Mouse (Mus musculus) forebrain, embryonic 14.5 days (tissue): ENCODE measurements around the gene Dexi. TPM values are rescaled to one million over a fixed set of nuclear protein-coding genes. Genes with fewer than 3 reads are reported as not detected.

Source experiments
- ATAC-seq: fragments of 200-750 bp; cut with Nextera tagmentation; 2 replicates; pipeline ENCODE4 v1.8.0; 2017; ENCODE audit warnings: mild to moderate bottlenecking, moderate library complexity
- DNase-seq: peaks from one replicate; pipeline ENCODE4 v3.0.0-alpha.2; 2015; ENCODE audit warnings: low spot score
- H3K27ac ChIP-seq: fragments of 300-500 bp; sonication (generic); 2 replicates; pipeline ENCODE4 v1.5.1; 2014; ENCODE audit warnings: low read depth, mild to moderate bottlenecking, control low read depth, low read length, moderate library complexity
- H3K27me3 ChIP-seq: fragments of 300-500 bp; sonication (generic); replicated peaks from 2 replicates; pipeline ENCODE4 v1.6.1; 2014; ENCODE audit warnings: low read length, control low read depth, mixed read lengths; ENCODE audit not compliant: control insufficient read depth, insufficient read depth
- H3K36me3 ChIP-seq: fragments of 300-500 bp; sonication (generic); 2 replicates; pipeline ENCODE4 v1.6.1; 2014; ENCODE audit warnings: low read length, control low read depth; ENCODE audit not compliant: control insufficient read depth, insufficient read depth
- H3K4me1 ChIP-seq: fragments of 300-500 bp; sonication (generic); 2 replicates; pipeline ENCODE4 v1.6.1; 2014; ENCODE audit warnings: antibody characterized with exemption, low read length, control low read depth; ENCODE audit not compliant: control insufficient read depth, insufficient read depth
- H3K4me2 ChIP-seq: fragments of 300-500 bp; sonication (generic); 2 replicates; pipeline ENCODE4 v1.6.1; 2014; ENCODE audit warnings: mild to moderate bottlenecking, control low read depth, low read length
- H3K4me3 ChIP-seq: fragments of 300-500 bp; sonication (generic); 2 replicates; pipeline ENCODE4 v1.5.1; 2014; ENCODE audit warnings: low read depth, low read length, control low read depth
- H3K9ac ChIP-seq: fragments of 300-500 bp; sonication (generic); 2 replicates; pipeline ENCODE4 v1.6.1; 2014; ENCODE audit warnings: mild to moderate bottlenecking, low read length, control low read depth, moderate library complexity
- H3K9me3 ChIP-seq: fragments of 300-500 bp; sonication (generic); replicated peaks from 2 replicates; pipeline ENCODE4 v1.6.1; 2016; ENCODE audit warnings: low read length, control low read depth, mixed read lengths; ENCODE audit not compliant: control insufficient read depth
- WGBS: fragments of 180-500 bp; shearing (Covaris S2); extraction: QIAGEN DNeasy Blood & Tissue Kit; methylation state at CpG from one replicate; pipeline ENCODE4 v1.1.7; 2014; 5-methylcytosine and 5-hydroxymethylcytosine counted together
- polyA plus RNA-seq: library from polyadenylated mRNA; unstranded; fragments of >200 nt; fragmentation: Nextera tagmentation; extraction: Ambion mirVana; gene quantifications from 2 replicates; pipeline ENCODE4 v1.2.1, GENCODE M21; 2014

Gene Dexi
- polyA plus RNA-seq, 1 experiment from 2014 or later = 21.6 TPM

DNA sequence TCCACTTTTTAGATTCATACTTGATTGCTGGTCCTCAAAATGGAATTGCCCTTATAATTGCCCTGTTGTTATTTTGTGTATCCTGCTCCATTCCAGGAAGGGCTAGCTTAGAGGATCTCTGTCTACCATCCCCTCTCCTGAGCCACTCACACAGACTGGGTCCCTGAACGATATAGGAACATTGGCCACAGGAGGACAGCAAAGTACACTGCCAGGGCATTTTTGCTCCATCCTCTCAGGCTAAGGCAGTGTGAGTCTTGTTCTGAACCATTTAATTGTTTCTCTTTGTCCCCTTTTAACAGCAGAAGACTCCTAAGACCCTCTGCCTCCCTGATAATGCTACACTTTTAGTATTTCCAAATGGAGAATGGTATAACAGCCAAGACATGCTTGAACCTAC, 27.9 kb upstream of the Dexi start:
- no peak overlapping the region for H3K27ac ChIP-seq
- H3K4me1 ChIP-seq = no peaks in the 10 kb centered on the region
- H3K4me3 ChIP-seq = no peak overlapping the region
- peaks cover 52% of the 10 kb centered on the region for H3K36me3 ChIP-seq
- H3K27me3 ChIP-seq = no peaks in the 10 kb centered on the region
- DNase-seq (no peak), ATAC-seq (no peak)
- H3K4me2 ChIP-seq = no peak overlapping the region
- WGBS = 77% methylated on average over 1 of the region's 1 CpGs
- H3K9ac ChIP-seq = no peak overlapping the region
- no peaks in the 10 kb centered on the region for H3K9me3 ChIP-seq

DNA sequence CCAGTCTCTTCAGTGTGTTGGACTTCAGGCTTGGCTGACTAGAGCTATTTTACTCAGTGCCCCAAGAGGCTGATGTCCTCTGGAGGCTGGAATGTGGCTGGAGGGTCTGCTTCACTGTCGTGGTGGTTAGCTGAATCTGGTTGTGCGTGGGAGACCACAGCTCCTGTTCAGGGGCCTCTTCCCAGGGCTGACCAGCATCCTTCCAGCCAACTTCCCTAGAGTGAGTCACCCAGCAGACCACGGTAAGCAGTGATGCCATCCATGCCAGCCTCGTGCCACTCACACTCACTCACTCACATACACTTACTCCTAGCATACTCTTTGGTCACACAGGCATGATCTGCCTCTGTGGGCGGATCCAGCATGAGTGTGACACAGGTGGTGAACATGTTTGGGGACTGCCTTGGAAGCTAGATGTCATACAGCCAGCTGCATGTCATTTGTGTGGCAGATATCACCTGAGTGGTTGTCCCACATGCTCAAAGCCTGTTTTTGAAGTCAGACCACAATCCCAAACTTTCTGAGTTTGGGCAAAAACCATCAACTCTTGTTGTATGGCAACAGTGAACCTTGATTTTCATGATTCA, 27.0 kb upstream of the Dexi start:
- WGBS = 89% methylated on average over 5 of the region's 5 CpGs
- H3K4me1 ChIP-seq = no peaks in the 10 kb centered on the region
- no peak overlapping the region for H3K27ac ChIP-seq
- no peak for DNase-seq
- H3K9me3 ChIP-seq = no peaks in the 10 kb centered on the region
- H3K27me3 ChIP-seq = no peaks in the 10 kb centered on the region
- no peak overlapping the region for H3K4me3 ChIP-seq
- no peak for ATAC-seq
- no peak overlapping the region for H3K4me2 ChIP-seq
- H3K36me3 ChIP-seq = peaks cover 49% of the 10 kb centered on the region
- no peak overlapping the region for H3K9ac ChIP-seq

DNA sequence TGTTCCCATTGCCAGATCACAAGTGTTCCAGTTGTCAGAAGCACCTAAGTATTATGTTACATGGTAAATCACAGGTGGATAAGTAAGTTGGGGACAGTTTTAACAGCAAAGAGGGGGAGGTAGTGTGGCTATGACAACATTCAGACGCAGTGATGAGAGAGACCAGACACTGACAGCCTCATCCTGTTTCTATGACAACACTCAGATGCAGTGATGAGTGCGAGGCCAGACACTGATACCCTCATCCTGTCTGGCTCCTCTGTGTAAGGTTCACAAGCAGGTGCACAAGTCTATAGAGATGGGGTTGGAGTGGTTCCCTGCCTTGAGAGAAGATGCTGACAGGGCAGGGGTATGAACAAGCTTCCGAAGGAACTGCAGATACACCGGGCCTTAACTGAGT, 24.3 kb upstream of the Dexi start:
- peaks cover 40% of the 10 kb centered on the region for H3K36me3 ChIP-seq
- no peak overlapping the region for H3K9ac ChIP-seq
- no peaks in the 10 kb centered on the region for H3K4me1 ChIP-seq
- 89% methylated on average over 4 of the region's 4 CpGs for WGBS
- H3K9me3 ChIP-seq = no peaks in the 10 kb centered on the region
- H3K27me3 ChIP-seq = no peaks in the 10 kb centered on the region
- no peak overlapping the region for H3K4me3 ChIP-seq
- no peak for DNase-seq
- no peak overlapping the region for H3K27ac ChIP-seq
- H3K4me2 ChIP-seq = no peak overlapping the region
- no peak for ATAC-seq

DNA sequence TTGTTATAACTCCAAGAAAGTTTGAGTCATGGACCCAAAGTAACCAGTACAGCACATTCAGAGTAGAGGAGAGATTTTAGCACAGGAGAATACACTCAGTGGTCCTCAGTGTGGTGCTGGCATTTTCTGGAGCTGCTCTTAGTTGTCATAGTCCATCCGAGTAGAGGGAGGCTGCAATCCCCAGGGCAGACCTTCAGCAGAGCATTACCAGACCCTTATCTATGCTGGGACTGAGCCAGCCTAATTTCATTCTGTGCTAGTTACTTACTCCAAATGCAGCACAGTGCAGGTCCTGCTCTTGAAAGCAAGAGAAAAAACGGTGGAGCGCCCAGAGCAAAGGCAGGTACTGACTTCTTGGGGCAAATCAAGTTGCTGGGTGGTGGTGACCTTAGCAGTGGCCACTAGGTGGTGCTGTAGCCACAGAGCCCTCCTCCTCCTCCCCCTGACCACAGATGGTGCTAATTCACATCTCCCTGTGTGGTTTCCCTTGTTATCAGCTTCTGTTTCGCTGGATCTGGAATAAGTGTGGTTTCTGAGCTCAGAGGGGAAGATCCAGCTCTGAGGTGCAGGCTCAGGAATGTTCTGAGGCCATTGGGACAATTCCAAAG, 22.5 kb upstream of the Dexi start:
- Histone ChIP-seq H3K4me3 (no peak overlapping the region), H3K9ac (no peak overlapping the region), H3K27ac (no peak overlapping the region), H3K9me3 (no peaks in the 10 kb centered on the region), H3K4me2 (no peak overlapping the region), H3K36me3 (peaks cover 49% of the 10 kb centered on the region), H3K4me1 (no peaks in the 10 kb centered on the region), H3K27me3 (no peaks in the 10 kb centered on the region)
- peak; percentile 81 for DNase-seq
- 41% methylated on average over 4 of the region's 4 CpGs for WGBS
- peak; percentile 77; the same call in 1 of the 2 replicates for ATAC-seq

DNA sequence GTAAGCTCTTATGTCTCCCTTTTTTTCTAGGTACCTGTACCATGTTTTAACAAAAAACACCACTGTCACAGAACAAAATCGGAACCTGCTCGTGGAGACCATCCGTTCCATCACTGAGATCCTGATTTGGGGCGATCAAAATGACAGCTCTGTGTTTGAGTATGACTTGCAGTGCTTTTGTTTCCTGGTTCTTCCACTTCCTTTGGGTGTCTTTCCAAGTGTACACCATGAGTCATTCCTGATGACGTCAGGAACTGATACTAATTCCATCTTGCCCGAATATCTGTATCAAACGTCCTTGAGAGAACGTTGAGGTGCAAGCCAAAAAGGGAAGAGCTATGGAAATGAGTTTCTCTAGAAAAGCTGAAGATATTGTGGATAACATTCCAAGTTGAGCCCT, 17.1 kb upstream of the Dexi start:
- no peak for DNase-seq
- Histone ChIP-seq H3K9ac (no peak overlapping the region), H3K27ac (no peak overlapping the region), H3K9me3 (no peaks in the 10 kb centered on the region), H3K4me3 (no peak overlapping the region), H3K4me2 (no peak overlapping the region), H3K36me3 (peaks cover 33% of the 10 kb centered on the region; the same call in 1 of the 2 replicates), H3K27me3 (no peaks in the 10 kb centered on the region), H3K4me1 (no peaks in the 10 kb centered on the region)
- ATAC-seq = no peak
- WGBS = 93% methylated on average over 8 of the region's 8 CpGs

DNA sequence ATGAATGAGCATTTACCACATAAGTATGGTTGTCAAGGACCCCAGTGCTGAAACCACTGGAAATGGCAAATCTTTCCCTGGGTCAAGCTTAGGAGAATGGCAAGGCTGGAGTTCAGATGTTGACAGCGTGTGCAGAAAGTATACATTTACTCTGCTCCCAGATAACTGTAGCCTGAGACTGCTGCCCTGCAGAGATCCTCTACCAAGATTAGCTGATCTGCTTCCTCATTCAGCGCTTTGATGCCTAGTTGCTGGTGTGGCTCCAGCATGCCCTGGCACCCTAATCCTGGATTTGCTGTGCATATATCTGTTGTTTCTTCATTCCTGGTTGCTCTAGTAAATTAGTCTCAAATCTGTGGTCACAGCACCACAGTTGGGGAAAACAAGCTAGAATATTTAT, 11.0 kb upstream of the Dexi start:
- Histone ChIP-seq H3K36me3 (no peaks in the 10 kb centered on the region), H3K4me2 (no peak overlapping the region), H3K9me3 (no peaks in the 10 kb centered on the region), H3K4me1 (no peaks in the 10 kb centered on the region), H3K4me3 (no peak overlapping the region), H3K27me3 (no peaks in the 10 kb centered on the region), H3K27ac (no peak overlapping the region), H3K9ac (no peak overlapping the region)
- WGBS = 97% methylated on average over 2 of the region's 2 CpGs
- ATAC-seq = no peak
- no peak for DNase-seq

DNA sequence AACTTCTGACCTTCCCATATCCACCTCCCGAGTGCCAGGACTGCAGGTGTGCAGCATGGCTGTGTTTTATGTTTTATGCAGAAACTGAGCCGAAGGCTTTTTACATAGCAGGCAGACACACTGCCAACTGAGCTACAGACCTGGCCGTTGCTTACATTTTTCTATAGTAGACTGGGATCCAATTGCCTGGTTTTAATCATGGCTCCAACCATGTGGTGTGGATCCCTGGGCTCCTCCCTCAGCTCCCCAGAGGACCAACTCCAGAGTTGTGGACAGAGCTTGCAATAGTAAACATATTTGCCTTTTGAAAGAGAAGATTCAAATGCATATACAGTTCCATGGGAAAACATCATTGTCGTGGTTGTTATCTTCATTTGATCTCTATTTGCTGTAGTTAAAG, 8.7 kb upstream of the Dexi start:
- H3K36me3 ChIP-seq = no peaks in the 10 kb centered on the region
- no peak overlapping the region for H3K4me3 ChIP-seq
- no peak overlapping the region for H3K9ac ChIP-seq
- no peak overlapping the region for H3K27ac ChIP-seq
- DNase-seq = no peak
- H3K4me2 ChIP-seq = no peak overlapping the region
- H3K9me3 ChIP-seq = no peaks in the 10 kb centered on the region
- H3K4me1 ChIP-seq = peaks cover 5% of the 10 kb centered on the region
- no peaks in the 10 kb centered on the region for H3K27me3 ChIP-seq
- WGBS = 90% methylated on average over 4 of the region's 4 CpGs
- ATAC-seq = no peak

DNA sequence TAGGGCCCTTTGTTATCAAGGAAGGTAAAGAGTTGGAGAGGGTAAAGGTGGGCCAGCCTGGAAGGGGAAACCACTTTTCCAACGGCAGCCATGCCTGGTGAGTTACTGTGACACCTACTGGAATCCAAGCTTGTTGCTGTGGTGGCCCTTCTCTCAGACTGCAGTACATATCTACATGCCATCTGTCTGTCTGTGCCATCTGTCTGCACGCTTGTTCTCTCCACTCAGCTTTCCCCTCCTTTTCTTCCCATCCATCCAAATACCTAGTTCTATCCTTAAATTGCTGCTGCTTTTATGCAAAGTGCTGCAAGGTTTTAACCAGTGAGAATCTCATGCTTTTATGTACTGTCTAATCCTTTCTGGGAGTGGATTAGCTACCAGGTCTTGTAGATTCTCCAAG, 6.7 kb upstream of the Dexi start:
- Histone ChIP-seq H3K27me3 (no peaks in the 10 kb centered on the region), H3K4me1 (peaks cover 14% of the 10 kb centered on the region), H3K27ac (no peak overlapping the region), H3K36me3 (no peaks in the 10 kb centered on the region), H3K4me3 (no peak overlapping the region), H3K4me2 (no peak overlapping the region), H3K9ac (no peak overlapping the region), H3K9me3 (no peaks in the 10 kb centered on the region)
- WGBS = 90% methylated on average over 2 of the region's 2 CpGs
- ATAC-seq (no peak), DNase-seq (no peak)

DNA sequence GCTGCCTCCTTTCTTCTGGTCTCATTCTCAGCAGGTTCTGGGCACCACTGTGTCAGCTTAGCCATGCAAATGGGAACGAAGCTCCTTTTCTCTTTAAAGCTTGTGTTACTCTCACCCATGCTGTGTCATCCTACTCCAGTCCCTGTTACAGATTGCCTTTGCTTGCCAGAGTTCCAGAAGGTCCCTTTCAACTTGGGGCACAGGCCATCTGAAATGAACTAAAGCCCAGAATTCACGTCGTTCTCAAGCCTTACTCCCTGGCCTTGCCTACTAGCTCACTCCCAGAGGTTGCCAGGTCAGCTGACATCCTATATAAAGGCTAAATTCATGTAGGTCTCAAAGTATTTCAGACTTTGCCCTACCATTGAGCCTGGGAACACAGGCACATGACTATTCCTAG, 6.1 kb upstream of the Dexi start:
- Histone ChIP-seq H3K27me3 (no peaks in the 10 kb centered on the region), H3K4me2 (no peak overlapping the region), H3K4me3 (no peak overlapping the region), H3K9me3 (no peaks in the 10 kb centered on the region), H3K4me1 (peaks cover 14% of the 10 kb centered on the region), H3K9ac (no peak overlapping the region), H3K36me3 (no peaks in the 10 kb centered on the region), H3K27ac (no peak overlapping the region)
- no peak for ATAC-seq
- DNase-seq = no peak
- WGBS = 75% methylated on average over 3 of the region's 3 CpGs
